Mouse (Mus musculus) left cerebral cortex, adult 18-20 months (tissue): ENCODE measurements at regions not wholly inside any gene's neighbourhood (a gene's known extent, or its start where the extent isn't known, plus 50 kb on each side); places are given as distances from the start of the nearest gene placed in this dataset.

Source experiments
- DNase-seq, 2 experiments: peaks; one replicate each; pipeline ENCODE4 v3.0.0; 2021 to 2022; ENCODE audit warnings: low spot score in 2 of 2, mixed read lengths in 1 of 2

GRCm38 (mm10) chr15:31841519-31841918 is 239.9 kb downstream of the Fam173b start:
- no peak for DNase-seq

DNA sequence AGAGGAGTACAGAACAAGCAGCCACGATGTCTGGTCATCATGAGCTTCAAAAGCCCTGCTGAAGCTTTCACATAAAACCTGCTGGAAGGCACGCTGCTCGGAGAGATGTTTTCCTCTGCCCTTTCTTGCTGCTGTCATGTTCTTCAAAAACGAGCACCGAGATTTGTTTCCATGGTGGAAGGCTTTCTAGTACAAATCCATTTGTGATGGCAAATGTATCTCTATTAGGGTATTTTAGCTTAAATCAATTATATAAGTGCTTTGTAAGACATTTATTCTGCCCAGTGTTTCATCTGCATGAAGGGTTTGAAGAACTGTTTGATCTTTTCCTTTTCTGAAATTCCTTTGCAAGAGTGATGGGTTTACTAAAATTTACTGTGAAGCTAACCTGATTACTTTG is 253.1 kb downstream of the Fam173b start:
- DNase-seq = no peak

GRCm38 (mm10) chr15:31855188-31855587 is 253.5 kb downstream of the Fam173b start:
- DNase-seq = no peak

GRCm38 (mm10) chr15:31869100-31869499 is 267.4 kb downstream of the Fam173b start:
- DNase-seq = no peak

GRCm38 (mm10) chr15:31869673-31870417 is 268.2 kb downstream of the Fam173b start:
- no peak for DNase-seq

GRCm38 (mm10) chr15:31875436-31875835 is 273.8 kb downstream of the Fam173b start:
- DNase-seq = no peak

GRCm38 (mm10) chr15:31880479-31880878 is 278.8 kb downstream of the Fam173b start:
- DNase-seq = no peak

GRCm38 (mm10) chr15:31882331-31882730 is 280.7 kb downstream of the Fam173b start:
- DNase-seq = no peak

- DNase-seq = no peak
Measured at GRCm38 (mm10) chr15:31883516-31883915, 281.9 kb downstream of the Fam173b start.

GRCm38 (mm10) chr15:31898904-31899650 is 278.0 kb upstream of the Tas2r119 start:
- DNase-seq = no peak

DNA sequence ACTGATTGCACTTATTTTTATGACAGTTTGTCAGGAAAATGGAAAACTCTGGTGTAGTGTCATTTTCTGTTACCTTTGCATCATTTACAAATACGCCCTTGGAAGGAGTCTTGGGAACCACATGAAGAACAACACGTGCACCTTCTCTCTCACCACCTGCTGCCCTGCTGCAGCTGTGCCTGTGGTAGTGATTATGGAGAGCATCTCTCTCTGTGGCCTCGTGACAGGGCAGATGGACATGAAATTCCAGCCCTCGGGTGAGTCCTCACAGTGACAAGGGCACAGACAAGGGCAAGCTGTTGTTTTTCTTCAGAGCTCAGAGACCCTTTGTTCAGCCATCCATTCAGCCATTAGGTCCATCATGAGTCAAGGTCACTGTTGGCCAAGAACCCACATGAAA is 276.8 kb upstream of the Tas2r119 start:
- DNase-seq = no peak

- DNase-seq = no peak
Measured at GRCm38 (mm10) chr15:31908432-31908831, 268.7 kb upstream of the Tas2r119 start.

GRCm38 (mm10) chr15:31911978-31912377 is 265.1 kb upstream of the Tas2r119 start:
- DNase-seq = no peak

DNA sequence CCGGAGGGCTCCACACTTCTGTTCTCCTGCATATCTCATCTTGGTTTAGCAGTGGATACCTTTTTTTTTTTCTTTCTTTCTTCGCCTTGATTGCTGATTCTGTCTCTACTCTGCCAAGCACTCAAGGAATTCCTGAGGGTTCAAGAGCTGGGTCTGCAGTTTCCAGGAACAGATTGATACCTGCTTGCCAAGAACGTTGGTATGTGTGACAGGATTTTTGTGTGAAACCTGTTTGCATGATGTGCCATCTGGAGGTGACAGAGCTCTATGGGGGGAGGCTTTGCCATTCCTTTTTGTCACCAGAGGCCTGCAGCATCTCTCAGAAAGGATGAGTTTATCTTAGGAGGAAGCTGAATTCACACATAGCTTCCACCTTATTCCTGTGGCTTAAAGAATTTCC is 255.6 kb upstream of the Tas2r119 start:
- DNase-seq = no peak

GRCm38 (mm10) chr15:31960301-31960700 is 216.8 kb upstream of the Tas2r119 start:
- no peak for DNase-seq

DNA sequence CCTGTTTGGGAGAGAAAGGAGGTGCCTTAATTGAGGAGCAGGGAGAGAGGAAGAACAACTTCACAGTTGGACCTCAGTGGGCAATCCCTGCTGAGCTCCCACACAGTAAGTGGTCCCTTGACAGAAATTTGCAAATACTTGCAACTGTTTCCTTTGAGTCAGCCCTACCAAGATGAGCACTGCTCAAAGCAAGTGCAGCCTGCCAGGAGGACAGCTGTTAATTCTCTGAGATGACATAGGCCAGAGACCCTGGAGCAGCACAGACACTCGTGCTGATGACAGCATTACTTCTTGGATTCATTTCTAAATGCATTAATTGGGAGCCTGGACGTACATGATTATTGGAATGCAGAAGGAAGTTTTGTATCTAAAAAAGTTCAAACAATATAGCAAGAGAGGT is 215.1 kb upstream of the Tas2r119 start:
- no peak for DNase-seq

DNA sequence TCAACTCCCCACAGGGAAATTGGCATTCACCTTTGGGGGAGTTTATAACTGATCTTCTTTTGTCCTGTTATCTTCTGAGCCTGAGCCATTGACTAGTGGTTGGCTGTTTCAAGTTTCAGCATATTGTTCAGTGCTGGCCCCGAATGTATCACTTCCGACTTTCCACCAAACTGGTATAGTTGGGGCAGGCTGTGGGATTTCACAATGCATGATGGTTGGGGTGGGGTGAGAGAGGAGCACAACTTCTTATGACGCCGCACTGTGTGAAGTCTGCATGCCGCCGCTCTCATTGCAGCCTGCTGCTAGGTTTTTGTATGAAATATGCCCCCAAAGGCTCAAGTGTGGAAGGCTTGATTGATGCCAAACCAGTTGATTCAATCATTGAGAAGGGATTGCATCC is 212.2 kb upstream of the Tas2r119 start:
- DNase-seq = no peak

DNA sequence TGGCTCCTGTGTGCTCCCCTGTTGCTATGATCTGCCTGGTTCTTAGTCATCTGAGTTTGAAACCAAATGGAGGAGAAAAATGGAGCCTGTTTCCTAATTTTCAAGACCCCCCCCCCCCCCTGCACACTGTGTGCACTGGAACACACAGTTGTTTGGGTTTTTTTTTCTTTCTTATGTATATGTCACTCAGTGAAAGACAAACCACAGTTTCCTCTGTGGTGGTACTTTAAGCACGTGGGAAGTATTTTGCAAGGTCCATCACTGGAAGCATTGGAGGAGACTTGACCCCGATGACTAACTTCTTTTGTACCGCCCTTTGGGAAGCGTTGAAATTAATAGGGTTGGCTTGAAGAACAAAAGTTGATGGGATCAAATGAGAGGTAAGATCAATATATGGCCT is 211.5 kb upstream of the Tas2r119 start:
- no peak for DNase-seq

GRCm38 (mm10) chr15:31972891-31973290 is 204.2 kb upstream of the Tas2r119 start:
- DNase-seq = no peak

DNA sequence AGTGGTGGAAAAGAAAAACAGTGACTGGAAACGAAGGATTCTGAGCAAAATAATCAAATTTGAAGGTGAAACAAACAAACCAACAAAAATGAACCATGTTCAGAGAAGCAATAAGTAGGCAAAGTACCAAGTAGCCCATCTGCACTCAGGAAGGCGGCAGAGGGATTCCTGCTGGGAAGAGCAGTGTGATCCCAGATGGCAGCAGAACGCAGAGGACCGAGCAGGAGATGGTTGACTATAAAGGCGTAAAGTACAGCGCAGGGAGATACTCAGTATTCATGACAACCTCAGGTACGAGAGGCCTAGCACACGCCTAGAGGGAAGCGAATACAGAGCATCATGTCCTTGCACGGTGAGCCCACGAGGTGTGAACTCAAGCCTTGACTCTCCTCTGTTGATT is 203.2 kb upstream of the Tas2r119 start:
- no peak for DNase-seq

DNA sequence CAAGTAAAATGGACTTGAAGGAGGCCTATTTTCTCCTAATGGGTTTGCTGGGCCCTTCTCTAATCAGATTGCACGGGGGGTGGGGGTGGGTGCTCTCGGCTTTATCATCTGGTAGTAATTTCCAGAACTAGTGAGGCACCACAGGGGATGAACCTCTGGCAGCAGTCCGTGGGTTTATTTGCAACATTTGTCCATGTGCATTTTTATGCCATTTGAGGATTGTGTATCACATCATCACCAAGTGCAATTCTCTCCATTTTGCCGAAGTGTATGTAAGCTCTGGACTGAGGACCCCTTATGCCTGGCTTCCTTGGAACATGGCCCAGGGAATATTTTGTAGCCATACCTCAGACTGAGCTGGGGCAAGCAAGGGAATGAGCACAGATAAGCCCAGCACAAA is 200.6 kb upstream of the Tas2r119 start:
- no peak for DNase-seq

DNA sequence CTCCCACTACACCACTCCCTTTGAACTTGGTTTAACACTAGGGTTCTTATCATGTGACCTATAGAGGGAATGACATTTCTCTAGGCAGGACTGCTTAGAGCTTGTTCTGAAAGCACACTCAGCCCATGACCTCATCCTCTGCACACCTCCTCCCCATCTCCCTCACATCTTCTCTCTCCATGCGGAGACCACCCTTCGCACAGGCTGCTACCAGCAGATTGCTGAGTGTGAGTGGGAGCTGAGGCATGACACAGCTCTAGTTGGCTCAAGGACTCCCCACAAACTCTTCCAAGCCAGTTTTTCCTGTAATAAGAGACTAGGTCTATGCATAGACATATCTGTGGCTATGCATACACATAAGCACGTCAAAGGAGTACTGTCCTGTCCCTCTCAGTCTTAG is 199.5 kb upstream of the Tas2r119 start:
- no peak for DNase-seq

GRCm38 (mm10) chr15:31979961-31980360 is 197.1 kb upstream of the Tas2r119 start:
- DNase-seq = no peak
